Mouse (Mus musculus) heart, embryonic 14.5 days (tissue): ENCODE data around the gene Itpkc. TPM values are rescaled to one million over a fixed set of nuclear protein-coding genes. Genes with fewer than 3 reads are reported as not detected.

ENCODE experiments used
- ATAC-seq: fragments of 200-750 bp; cut with Nextera tagmentation; 2 replicates; pipeline ENCODE4 v1.8.0; 2017; ENCODE audit warnings: low read depth, moderate TSS enrichment; ENCODE audit not compliant: insufficient number of reproducible peaks, insufficient read depth, low FRiP score
- H3K27ac ChIP-seq, 2 experiments: fragments of 200-500 bp in 1 of 2; fragments of 300-500 bp in 1 of 2; sonication (generic) in 1 of 2; replicated peaks in 1 of 2; 2 replicates each; pipeline ENCODE4 v1.5.1; 2012 to 2014; ENCODE audit warnings: low read depth in 2 of 2, low read length in 2 of 2, control low read depth in 1 of 2, mild to moderate bottlenecking in 1 of 2, mixed read lengths in 1 of 2; ENCODE audit not compliant: control insufficient read depth in 1 of 2, insufficient read depth in 1 of 2
- H3K27me3 ChIP-seq: fragments of 300-500 bp; sonication (generic); 2 replicates; pipeline ENCODE4 v1.6.1; 2014; ENCODE audit warnings: mild to moderate bottlenecking, low read length, control low read depth; ENCODE audit not compliant: control insufficient read depth, insufficient read depth
- H3K36me3 ChIP-seq: fragments of 300-500 bp; sonication (generic); 2 replicates; pipeline ENCODE4 v1.6.1; 2014; ENCODE audit warnings: mild to moderate bottlenecking, control low read depth, low read length, mixed read lengths; ENCODE audit not compliant: control insufficient read depth, insufficient read depth
- H3K4me1 ChIP-seq, 2 experiments: fragments of 200-500 bp in 1 of 2; fragments of 300-500 bp in 1 of 2; sonication (generic) in 1 of 2; 2 replicates each; pipeline ENCODE4 v1.6.1; 2012 to 2014; ENCODE audit warnings: low read length in 2 of 2, control low read depth in 1 of 2, mixed read lengths in 1 of 2; ENCODE audit not compliant: control insufficient read depth in 2 of 2, insufficient read depth in 2 of 2
- H3K4me2 ChIP-seq: fragments of 300-500 bp; sonication (generic); 2 replicates; pipeline ENCODE4 v1.6.1; 2014; ENCODE audit warnings: mild to moderate bottlenecking, low read length
- H3K4me3 ChIP-seq, 2 experiments: fragments of 200-500 bp in 1 of 2; fragments of 300-500 bp in 1 of 2; sonication (generic) in 1 of 2; 2 replicates each; pipeline ENCODE4 v1.5.1; 2012 to 2014; ENCODE audit warnings: low read length in 2 of 2, mild to moderate bottlenecking in 2 of 2, control low read depth in 1 of 2, low read depth in 1 of 2, moderate library complexity in 1 of 2; ENCODE audit not compliant: control insufficient read depth in 1 of 2, insufficient read depth in 1 of 2
- H3K9ac ChIP-seq: fragments of 300-500 bp; sonication (generic); 2 replicates; pipeline ENCODE4 v1.6.1; 2014; ENCODE audit warnings: mild to moderate bottlenecking, low read length
- H3K9me3 ChIP-seq: fragments of 300-500 bp; sonication (generic); 2 replicates; pipeline ENCODE4 v1.6.1; 2016; ENCODE audit warnings: low read length, control low read depth; ENCODE audit not compliant: control insufficient read depth
- WGBS: fragments of 180-500 bp; shearing (Covaris S2); extraction: QIAGEN DNeasy Blood & Tissue Kit; methylation state at CpG from one replicate; pipeline ENCODE4 v1.1.7; 2014; 5-methylcytosine and 5-hydroxymethylcytosine counted together
- polyA plus RNA-seq: library from polyadenylated mRNA; unstranded; fragments of >200 nt; fragmentation: Nextera tagmentation; extraction: Ambion mirVana; gene quantifications from 2 replicates; pipeline ENCODE4 v1.2.1, GENCODE M21; 2014

Itpkc gene
- polyA plus RNA-seq, 1 experiment from 2014 or later = 3.8 TPM

GRCm38 (mm10) chr7:27180036-27180435 is 48.4 kb downstream of the Itpkc start:
- peaks cover 26% of the 10 kb centered on the region for H3K36me3 ChIP-seq
- H3K4me2 ChIP-seq = no peak overlapping the region
- ATAC-seq = no peak
- H3K9ac ChIP-seq = no peak overlapping the region
- H3K4me3 ChIP-seq = no peak overlapping the region
- H3K4me1 ChIP-seq = peaks cover 0 to 4% of the 10 kb centered on the region in 2 experiments; a peak in 2 of 4 replicates
- 0 out of 2 replicates have a peak, but pooled peaks cover under 1% of the 10 kb centered on the region for H3K9me3 ChIP-seq
- H3K27me3 ChIP-seq = no peaks in the 10 kb centered on the region
- WGBS = 57% methylated on average over 5 of the region's 5 CpGs
- H3K27ac ChIP-seq = peak overlapping the region in 1 of 2 experiments; percentile 33; a peak in 2 of 4 replicates

GRCm38 (mm10) chr7:27179217-27179918 is 49.1 kb downstream of the Itpkc start:
- H3K4me1 ChIP-seq = peaks cover 0 to 4% of the 10 kb centered on the region in 2 experiments; a peak in 2 of 4 replicates
- 42% methylated on average over 16 of the region's 16 CpGs for WGBS

GRCm38 (mm10) chr7:27178324-27179216 is 49.9 kb downstream of the Itpkc start, which contains the start of gene Rab4b:
TSS of gene Rab4b (minus strand) at chr7:27178896.
- Histone ChIP-seq H3K4me2 (peak within 1 kb of the TSS; percentile 73), H3K4me1 (peaks cover 0 to 4% of the 10 kb centered on the region in 2 experiments; a peak in 2 of 4 replicates), H3K4me3 (peak within 1 kb of the TSS; percentile 73 to 76), H3K27ac (peak within 1 kb of the TSS; percentile 89 to 91), H3K27me3 (no peaks in the 10 kb centered on the region), H3K9me3 (no peaks in the 10 kb centered on the region), H3K9ac (peak within 1 kb of the TSS; percentile 68), H3K36me3 (peaks cover 29% of the 10 kb centered on the region)
- WGBS = under 1% methylated on average over 48 of the region's 53 CpGs
- ATAC-seq = peak; percentile 97

More at GRCm38 (mm10) chr7:27179217-27179918, 49.1 kb downstream of the Itpkc start:
- peaks cover 26% of the 10 kb centered on the region for H3K36me3 ChIP-seq
- H3K9ac ChIP-seq = peak overlapping the region; percentile 65
- no peaks in the 10 kb centered on the region for H3K9me3 ChIP-seq
- no peaks in the 10 kb centered on the region for H3K27me3 ChIP-seq
- H3K27ac ChIP-seq = peak overlapping the region; percentile 73 to 79
- peak overlapping the region; percentile 43 to 73 for H3K4me3 ChIP-seq
- ATAC-seq = no peak
- H3K4me2 ChIP-seq = peak overlapping the region; percentile 73

- no peaks in the 10 kb centered on the region for H3K9me3 ChIP-seq
- H3K4me3 ChIP-seq = peak overlapping the region; percentile 73 to 76
- H3K27ac ChIP-seq = peak overlapping the region; percentile 89 to 91
- WGBS = 24% methylated on average over 4 of the region's 4 CpGs
- H3K9ac ChIP-seq = peak overlapping the region; percentile 68
- H3K36me3 ChIP-seq = peaks cover 29% of the 10 kb centered on the region
- no peak for ATAC-seq
- H3K4me1 ChIP-seq = peaks cover 0 to 4% of the 10 kb centered on the region in 2 experiments; a peak in 2 of 4 replicates
- peak overlapping the region; percentile 53 for H3K4me2 ChIP-seq
- no peaks in the 10 kb centered on the region for H3K27me3 ChIP-seq
These were observed 50.5 kb downstream of the Itpkc start for GRCm38 (mm10) chr7:27177942-27178323.

DNA sequence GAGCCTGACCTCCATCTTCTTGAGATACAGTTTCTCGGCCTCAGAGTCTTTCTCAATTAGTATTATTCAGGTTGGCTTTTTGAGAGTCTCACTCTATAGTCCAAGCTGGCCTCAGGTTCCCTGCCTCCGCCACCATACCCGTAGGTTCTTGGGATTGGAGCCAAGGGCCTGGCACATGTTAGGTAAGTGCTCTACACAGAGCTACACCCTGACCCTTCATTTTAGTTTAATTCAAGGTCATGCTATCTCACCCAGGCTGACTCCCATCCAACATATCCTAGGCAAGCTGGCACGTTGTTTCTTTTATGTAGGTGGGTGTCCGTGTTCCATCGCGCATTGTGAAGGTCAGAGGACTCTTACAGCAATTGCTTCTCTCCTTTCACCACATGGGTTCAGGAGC is 53.6 kb downstream of the Itpkc start:
- H3K27me3 ChIP-seq = no peaks in the 10 kb centered on the region
- no peak overlapping the region for H3K27ac ChIP-seq
- H3K4me1 ChIP-seq = peaks cover 0 to 4% of the 10 kb centered on the region in 2 experiments; a peak in 1 of 4 replicates
- no peak for ATAC-seq
- H3K36me3 ChIP-seq = peaks cover 49% of the 10 kb centered on the region
- no peaks in the 10 kb centered on the region for H3K9me3 ChIP-seq
- H3K4me3 ChIP-seq = no peak overlapping the region
- 78% methylated on average over 7 of the region's 7 CpGs for whole genome bisulfite sequencing
- H3K4me2 ChIP-seq = no peak overlapping the region
- H3K9ac ChIP-seq = no peak overlapping the region

- no peak overlapping the region for H3K9ac ChIP-seq
- H3K4me1 ChIP-seq = peaks cover 0 to 4% of the 10 kb centered on the region in 2 experiments; a peak in 1 of 4 replicates
- no peaks in the 10 kb centered on the region for H3K27me3 ChIP-seq
- WGBS = 94% methylated on average over 15 of the region's 15 CpGs
- H3K36me3 ChIP-seq = peaks cover 49% of the 10 kb centered on the region
- no peak for ATAC-seq
- H3K27ac ChIP-seq = no peak overlapping the region
- H3K4me2 ChIP-seq = no peak overlapping the region
- no peak overlapping the region for H3K4me3 ChIP-seq
- no peaks in the 10 kb centered on the region for H3K9me3 ChIP-seq
These were observed 54.0 kb downstream of the Itpkc start for GRCm38 (mm10) chr7:27174496-27174895.

GRCm38 (mm10) chr7:27170981-27171380 is 57.5 kb downstream of the Itpkc start:
- H3K36me3 ChIP-seq = peaks cover 49% of the 10 kb centered on the region
- WGBS = 80% methylated on average over 3 of the region's 3 CpGs
- H3K4me3 ChIP-seq = no peak overlapping the region
- H3K9me3 ChIP-seq = no peaks in the 10 kb centered on the region
- H3K9ac ChIP-seq = no peak overlapping the region
- no peaks in the 10 kb centered on the region for H3K27me3 ChIP-seq
- peaks cover 7 to 8% of the 10 kb centered on the region in 2 experiments for H3K4me1 ChIP-seq
- no peak overlapping the region for H3K27ac ChIP-seq
- no peak overlapping the region for H3K4me2 ChIP-seq
- no peak for ATAC-seq
